Mouse (Mus musculus) large intestine, adult 2 months (tissue): ENCODE data around the gene Angel2. TPM values are rescaled to one million over a fixed set of nuclear protein-coding genes. Genes with fewer than 3 reads are reported as not detected.
"Not testable (repeated sequence)": the region's sequence is repeated elsewhere in the genome, so short reads cannot be mapped to it uniquely, and the experiment has no call there.

Source experiments
- DNase-seq: peaks from one replicate; pipeline ENCODE4 v3.0.0-alpha.2; 2012; ENCODE audit warnings: low read depth, low spot score
- WGBS: fragments of 180-500 bp; shearing (Covaris S2); methylation state at CpG from one replicate; pipeline ENCODE4 v1.1.7; 2018; 5-methylcytosine and 5-hydroxymethylcytosine counted together
- polyA plus RNA-seq: library from polyadenylated mRNA; depleted of rRNA; stranded (reverse); fragments of >200 nt; gene quantifications from 2 replicates; pipeline ENCODE4 v1.2.3, GENCODE M21; 2012; rRNA removed

Gene Angel2
- 19.0 and 29.9 TPM in 2 replicates for polyA plus RNA-seq

GRCm38 (mm10) chr1:190924812-190925211 lies at the start of gene Angel2:
Angel2 (plus strand) TSS chr1:190925112.
- WGBS: 84% methylated on average over 3 of the region's 3 CpGs
- DNase-seq: not testable (repeated sequence)

- DNase-seq: no peak
- 92% methylated on average over 6 of the region's 6 CpGs for WGBS
Observed at GRCm38 (mm10) chr1:190875751-190876150, 49.2 kb upstream of the Angel2 start.

- no peak for DNase-seq
- 75% methylated on average over 6 of the region's 6 CpGs for WGBS
Observed at GRCm38 (mm10) chr1:190880638-190881037, 44.3 kb upstream of the Angel2 start.

- peak; percentile 56 for DNase-seq
- WGBS: 3% methylated on average over 2 of the region's 2 CpGs
Observed at GRCm38 (mm10) chr1:190881422-190881821, 43.5 kb upstream of the Angel2 start.

DNA sequence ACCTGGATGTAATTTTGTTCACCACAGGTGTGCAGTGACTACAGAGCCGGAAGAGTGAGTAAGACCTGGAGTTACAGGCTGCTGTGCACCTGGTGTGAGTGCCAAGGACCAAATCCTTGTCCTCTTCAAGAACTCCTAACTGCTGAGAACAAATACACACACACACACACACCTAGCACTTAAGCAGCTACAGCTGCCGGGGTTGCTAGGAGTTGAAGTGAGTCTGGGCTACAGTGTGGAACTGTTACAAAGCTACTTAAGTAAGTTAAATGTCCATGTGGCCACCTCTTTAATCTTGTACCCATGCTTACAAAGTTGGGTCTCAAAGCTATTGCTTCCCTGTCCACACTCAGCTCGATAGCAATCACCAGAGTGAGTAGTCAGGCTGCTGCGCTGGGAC lies 38.9 kb upstream of the Angel2 start:
- WGBS: 79% methylated on average over 4 of the region's 4 CpGs
- DNase-seq: no peak

- 97% methylated on average over 2 of the region's 2 CpGs for WGBS
Observed at GRCm38 (mm10) chr1:190888031-190888430, 36.9 kb upstream of the Angel2 start.

DNA sequence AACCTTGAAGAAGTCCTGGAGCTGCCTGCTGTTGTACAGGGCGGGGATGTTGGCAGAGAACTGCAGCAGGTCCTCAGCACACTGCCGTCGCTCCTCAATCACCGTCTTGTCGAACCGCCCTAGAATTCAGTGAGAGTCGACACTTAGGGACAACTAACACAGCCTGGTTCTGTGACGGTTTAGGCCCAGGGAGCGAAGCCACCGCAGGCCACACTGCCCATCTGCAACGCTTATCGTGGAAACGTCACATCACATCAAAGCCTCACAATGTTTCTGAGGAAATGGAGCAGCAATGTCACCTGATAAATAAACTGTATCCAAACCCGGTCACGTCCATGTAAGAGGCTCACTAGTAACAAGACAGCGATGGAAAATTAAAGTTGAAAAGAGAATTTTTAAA lies 36.3 kb upstream of the Angel2 start:
- WGBS: 89% methylated on average over 16 of the region's 16 CpGs
- DNase-seq: no peak

More at GRCm38 (mm10) chr1:190888031-190888430, 36.9 kb upstream of the Angel2 start:
- DNase-seq: no peak

DNA sequence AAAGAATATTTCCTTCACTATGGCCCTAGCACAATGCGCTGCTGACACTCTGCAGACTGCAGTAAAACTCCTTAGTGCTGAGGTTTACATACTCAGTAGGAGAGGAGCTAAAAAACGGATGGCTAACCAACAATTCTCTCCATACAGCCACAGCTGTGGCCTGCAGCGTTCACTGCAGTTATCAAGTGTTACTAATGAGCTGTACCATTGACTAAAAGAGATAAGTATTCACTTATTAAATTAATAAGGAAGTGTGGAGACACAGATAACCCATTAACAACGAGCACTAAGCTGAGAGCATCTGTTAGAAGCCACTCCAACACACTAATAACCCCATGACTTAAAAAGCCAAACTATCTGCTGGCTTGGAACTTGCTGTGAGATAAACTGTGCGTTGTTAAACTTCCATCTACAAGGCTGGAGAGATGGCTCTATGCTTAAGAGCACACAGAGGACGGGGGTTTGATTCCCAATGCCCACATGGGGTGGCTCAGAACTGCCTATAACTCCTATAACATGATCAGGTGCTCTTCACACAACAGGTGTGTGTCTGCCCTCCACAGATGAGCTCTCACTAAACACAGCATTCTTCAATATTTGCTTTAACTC lies 31.2 kb upstream of the Angel2 start:
- 85% methylated on average over 6 of the region's 6 CpGs for WGBS
- DNase-seq: no peak

GRCm38 (mm10) chr1:190898186-190898585 lies 26.7 kb upstream of the Angel2 start:
- 80% methylated on average over 3 of the region's 3 CpGs for WGBS
- DNase-seq: no peak

DNA sequence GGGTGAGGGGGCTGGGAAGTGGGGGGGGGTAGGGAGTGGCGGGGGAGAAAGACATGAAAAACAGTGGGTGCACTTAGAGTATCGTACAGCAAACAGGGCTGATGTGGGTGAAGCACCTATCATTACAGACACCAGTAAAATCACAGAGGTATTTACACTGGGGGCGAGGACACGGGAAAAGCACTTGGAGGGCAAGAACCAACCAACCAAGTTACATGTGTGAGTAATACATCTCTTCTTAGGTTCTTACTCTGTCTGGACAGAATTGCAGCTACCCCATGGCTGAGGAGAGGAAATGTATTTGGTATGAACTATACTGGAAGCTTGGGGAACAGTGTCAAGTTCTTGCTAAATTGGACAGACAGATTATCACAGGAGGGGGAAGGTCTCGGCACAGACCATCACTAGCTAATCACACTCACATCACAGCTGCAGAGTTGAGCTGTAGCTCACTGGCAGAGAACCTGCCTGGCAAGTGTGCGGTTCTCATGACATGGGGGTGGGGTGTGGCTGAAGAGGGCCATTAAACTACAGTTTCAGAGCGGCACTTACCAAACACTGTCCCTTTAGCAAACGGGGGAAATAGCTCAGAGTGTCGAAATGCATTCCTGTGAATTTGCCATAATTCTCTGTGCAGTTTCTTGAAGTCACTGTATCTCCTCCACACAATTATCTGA lies 25.9 kb upstream of the Angel2 start:
- WGBS: 26% methylated on average over 9 of the region's 9 CpGs
- no peak for DNase-seq

GRCm38 (mm10) chr1:190901082-190901481 lies 23.8 kb upstream of the Angel2 start:
- 54% methylated on average over 2 of the region's 2 CpGs for WGBS
- no peak for DNase-seq

DNA sequence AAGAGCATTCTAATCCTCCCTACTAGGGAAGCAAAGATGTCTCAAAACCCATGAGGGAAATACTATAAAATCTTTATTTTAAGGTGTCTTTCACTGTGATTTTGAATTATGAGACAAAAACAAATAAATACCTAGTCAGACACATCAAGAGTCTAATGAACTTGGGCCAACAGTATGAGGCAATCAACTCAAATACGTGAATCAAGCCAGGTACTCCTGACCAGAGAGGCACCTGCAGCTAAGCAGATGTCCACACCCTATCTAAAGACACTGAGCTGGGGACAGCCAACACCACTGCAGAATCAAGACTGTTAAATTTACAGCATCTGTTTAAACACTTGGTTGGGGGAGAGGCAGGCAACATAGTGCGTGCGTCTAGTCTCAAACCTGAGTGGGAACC lies 20.8 kb upstream of the Angel2 start:
- DNase-seq: no peak
- 78% methylated on average over 3 of the region's 3 CpGs for WGBS

- 79% methylated on average over 16 of the region's 16 CpGs for WGBS
Observed at GRCm38 (mm10) chr1:190904714-190905113, 20.2 kb upstream of the Angel2 start.

DNA sequence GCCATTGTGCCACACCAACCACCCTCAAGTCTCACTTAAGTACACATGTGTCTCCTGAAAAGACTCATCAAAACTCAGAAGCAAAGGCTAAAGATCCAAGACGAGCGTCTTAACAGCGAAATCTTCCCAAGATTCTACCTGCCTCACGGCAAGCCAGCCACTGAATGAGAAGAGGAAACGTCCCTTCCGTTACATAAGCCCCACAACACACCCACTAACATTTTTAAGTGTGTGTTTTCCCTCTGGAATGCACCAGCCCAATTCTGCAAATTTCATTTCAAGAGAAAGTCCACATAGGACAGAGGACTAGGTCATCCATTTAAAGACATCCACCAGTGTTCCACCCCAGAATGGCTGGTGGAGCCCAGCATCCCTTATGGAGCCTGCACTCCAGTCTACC lies 14.1 kb upstream of the Angel2 start:
- WGBS: 62% methylated on average over 6 of the region's 6 CpGs
- DNase-seq: no peak

More at GRCm38 (mm10) chr1:190904714-190905113, 20.2 kb upstream of the Angel2 start:
- no peak for DNase-seq

GRCm38 (mm10) chr1:190911415-190912123 lies 13.3 kb upstream of the Angel2 start, which contains the start of gene Rps6kc1:
Rps6kc1 (minus strand) TSS chr1:190911770.
- no peak for DNase-seq
- WGBS: 1% methylated on average over 47 of the region's 47 CpGs

DNA sequence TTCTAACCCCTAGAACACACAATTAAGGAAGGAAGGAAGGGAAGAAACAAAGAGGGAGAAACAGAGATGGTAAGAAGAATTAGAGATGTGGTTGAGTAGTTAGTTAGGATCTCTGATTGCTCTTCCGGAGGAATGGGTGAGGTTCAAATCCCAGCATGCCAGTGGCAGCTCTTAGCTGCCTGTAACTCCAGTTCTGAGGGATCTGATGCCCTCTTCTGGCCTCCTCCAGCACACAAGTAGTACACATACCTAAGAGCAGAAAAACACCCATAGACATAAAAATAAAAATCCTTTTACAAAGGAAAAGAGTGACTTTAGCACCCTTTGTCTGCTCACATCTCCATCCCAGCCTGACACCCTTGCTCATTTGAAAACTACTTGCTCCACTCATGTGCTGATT lies 12.3 kb upstream of the Angel2 start:
- WGBS: 41% methylated on average over 1 of the region's 1 CpGs
- DNase-seq: no peak

DNA sequence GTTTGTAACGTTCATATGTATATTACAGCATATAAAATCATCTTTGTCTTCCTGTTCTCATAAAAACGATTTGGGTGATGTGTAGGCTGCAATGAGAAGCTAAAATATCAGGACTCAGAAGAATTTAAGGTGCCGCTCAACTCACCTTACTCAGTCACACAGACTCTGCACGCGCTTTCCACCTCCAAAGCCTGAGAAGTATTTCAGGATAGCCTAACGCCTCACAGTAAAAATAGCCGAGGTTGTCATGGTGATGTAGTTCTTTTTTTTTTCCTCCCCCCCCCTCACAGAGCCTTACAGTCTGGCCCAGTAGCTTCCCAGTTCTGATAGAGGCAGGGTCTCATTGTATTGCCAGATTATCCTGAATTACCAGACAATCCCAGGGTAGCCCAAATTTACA lies 6.0 kb upstream of the Angel2 start:
- DNase-seq: no peak
- WGBS: 57% methylated on average over 7 of the region's 7 CpGs

DNA sequence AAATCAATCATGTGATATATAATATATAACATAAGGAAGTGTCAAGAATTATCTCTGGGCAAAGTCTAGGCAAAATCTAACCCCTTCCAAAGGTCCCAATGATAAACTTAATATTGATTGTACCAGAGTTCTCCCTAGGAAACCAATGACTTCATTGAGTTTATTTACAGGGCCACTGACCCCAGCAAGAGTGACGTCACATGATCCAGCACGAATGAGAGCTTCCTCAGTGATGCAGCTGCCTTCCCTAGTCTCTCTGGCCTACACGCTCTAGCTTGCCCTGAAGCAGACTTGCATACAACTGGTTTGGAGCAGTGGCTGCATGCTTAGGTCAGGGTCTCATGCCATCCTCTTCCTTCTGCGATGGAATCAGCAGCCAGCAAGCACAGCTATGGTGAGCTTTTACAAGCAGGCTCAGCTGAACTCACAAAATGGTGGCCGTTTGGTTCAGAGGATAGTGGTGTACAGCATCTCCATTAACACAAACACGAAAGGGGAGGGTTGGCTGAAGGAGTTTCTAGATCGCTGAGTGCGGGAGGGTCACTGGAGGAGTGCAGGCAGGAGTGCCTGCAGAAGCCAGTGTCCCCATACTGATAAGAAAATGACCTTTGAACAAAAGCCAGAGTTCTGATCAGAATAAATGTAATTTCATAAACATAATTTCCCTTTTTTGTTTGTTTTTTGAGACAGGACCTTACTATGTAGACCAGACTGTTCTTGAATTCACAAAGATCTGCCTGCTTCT lies 5.0 kb upstream of the Angel2 start:
- WGBS: 56% methylated on average over 8 of the region's 8 CpGs

GRCm38 (mm10) chr1:190927311-190927710 lies 2.4 kb downstream of the Angel2 start:
- no peak for DNase-seq
- WGBS: 66% methylated on average over 3 of the region's 3 CpGs

More for the DNA sequence above, 5.0 kb upstream of the Angel2 start:
- DNase-seq: no peak
